Mouse (Mus musculus): ENCODE measurements around the gene Tubal3. TPM values are rescaled to one million over a fixed set of nuclear protein-coding genes. Genes with fewer than 3 reads are reported as not detected.

Gene Tubal3
- polyA plus RNA-seq (2012; ENCODE audit: insufficient read depth, insufficient read length, low replicate concordance, missing spikeins) = not detected in 2 replicates

DNA sequence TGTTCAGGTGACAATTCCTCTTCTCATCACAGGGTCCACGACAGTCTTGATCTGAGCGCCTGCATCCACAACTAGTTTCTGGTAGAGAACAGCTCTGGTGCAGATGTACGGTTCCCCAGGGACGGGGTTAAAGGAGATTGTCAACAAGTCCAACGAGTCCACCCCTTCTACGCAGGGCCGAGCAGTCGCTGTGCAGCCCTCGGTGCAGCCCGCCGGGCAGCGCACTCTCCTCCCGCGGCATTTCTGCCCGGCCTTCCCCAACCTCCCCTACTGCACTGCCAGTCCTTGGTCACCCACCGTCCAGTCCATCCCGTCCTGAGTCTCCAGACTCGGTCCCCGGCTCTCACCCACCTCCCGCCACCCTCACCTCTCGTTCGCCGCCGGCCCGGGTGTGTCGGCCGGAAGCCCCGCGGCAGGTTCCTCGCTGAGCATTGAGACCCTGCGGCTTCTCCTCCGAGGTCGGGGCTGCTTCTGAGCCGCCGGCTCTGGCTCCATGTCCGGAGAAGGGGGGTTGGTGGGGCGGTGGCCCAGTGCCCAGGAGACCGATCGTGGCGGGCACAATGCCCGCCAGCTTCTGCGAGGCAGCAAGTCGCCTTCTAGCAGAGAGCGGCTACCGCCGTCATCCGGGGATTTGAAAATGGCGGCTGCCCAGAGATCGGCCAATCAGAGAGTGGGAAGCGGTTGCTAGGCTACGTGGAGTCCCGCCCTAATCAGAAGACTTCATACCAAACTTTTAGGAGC, at the start of gene Tubal3, which contains the start of gene Net1:
Tubal3 (plus strand) TSS at position 704 of the 741 bp plus-strand sequence.
Net1 (minus strand) TSS at position 650 of the 741 bp plus-strand sequence.
- Histone ChIP-seq H3K4me1 (ENCODE audit: control insufficient read depth, insufficient read depth, low read length) (no peaks in the 10 kb centered on the region), H3K27ac (ENCODE audit: insufficient read depth, low read depth, low read length) (no peak within 1 kb of the TSS), H3K4me3 (ENCODE audit: insufficient read depth, low read depth, low read length) (peak within 1 kb of the TSS; percentile 58)
- WGBS = under 1% methylated on average over 52 of the region's 52 CpGs
- TF ChIP-seq CTCF (IDR thresholded peaks at IDR 0.05; ENCODE audit: insufficient read depth, low read depth, low read length) (no peak), POLR2A (IDR thresholded peaks at IDR 0.05; ENCODE audit: insufficient read depth, low read depth, low read length) (no peak)

DNA sequence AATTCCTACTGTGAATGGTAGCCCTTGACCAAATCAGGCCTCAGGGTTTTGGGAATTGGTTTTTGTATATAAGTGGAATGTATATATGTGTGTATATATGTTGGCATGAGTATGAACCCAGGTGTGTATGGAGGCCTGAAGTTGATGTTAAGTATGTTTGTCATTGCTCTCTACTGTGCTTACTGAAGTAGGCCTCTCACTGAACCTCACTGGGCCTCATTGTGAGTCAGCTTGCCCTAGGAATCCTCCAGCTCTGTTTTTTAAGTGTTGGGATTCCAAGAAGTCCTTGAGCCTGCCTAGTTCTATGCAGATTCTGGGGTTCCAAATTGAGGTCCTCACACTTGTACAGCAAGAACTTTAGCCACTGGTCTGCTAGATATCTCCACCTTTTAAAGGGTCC, 48.2 kb upstream of the Tubal3 start:
- Histone ChIP-seq H3K4me1 (ENCODE audit: control insufficient read depth, insufficient read depth, low read length) (no peaks in the 10 kb centered on the region; the same call in 1 of the 2 replicates), H3K27ac (ENCODE audit: insufficient read depth, low read depth, low read length) (no peak overlapping the region), H3K4me3 (ENCODE audit: insufficient read depth, low read depth, low read length) (no peak overlapping the region)
- TF ChIP-seq POLR2A (IDR thresholded peaks at IDR 0.05; ENCODE audit: insufficient read depth, low read depth, low read length) (no peak), CTCF (IDR thresholded peaks at IDR 0.05; ENCODE audit: insufficient read depth, low read depth, low read length) (no peak)

DNA sequence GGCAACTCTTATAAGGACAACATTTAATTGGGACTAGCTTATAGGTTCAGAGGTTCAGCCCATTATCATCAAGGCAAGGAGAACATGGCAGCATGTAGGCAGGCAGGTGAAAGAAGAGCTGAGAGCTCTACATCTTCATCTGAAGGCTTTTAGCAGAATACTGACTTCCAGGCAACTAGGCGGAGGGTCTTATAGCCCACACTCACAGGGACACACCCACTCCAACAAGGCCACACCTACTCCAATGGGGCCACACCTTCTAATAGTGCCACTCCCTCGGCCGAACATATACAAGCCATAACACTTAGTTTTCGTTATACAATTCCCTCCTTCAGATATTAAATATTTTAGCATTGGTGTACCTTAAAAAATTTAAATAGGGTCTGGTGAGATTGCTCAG, 45.2 kb upstream of the Tubal3 start:
- no peaks in the 10 kb centered on the region for H3K4me1 ChIP-seq (ENCODE audit: control insufficient read depth, insufficient read depth, low read length)
- no peak overlapping the region for H3K4me3 ChIP-seq (ENCODE audit: insufficient read depth, low read depth, low read length)
- WGBS = 97% methylated on average over 4 of the region's 4 CpGs
- TF ChIP-seq POLR2A (IDR thresholded peaks at IDR 0.05; ENCODE audit: insufficient read depth, low read depth, low read length) (no peak), CTCF (IDR thresholded peaks at IDR 0.05; ENCODE audit: insufficient read depth, low read depth, low read length) (no peak)
- no peak overlapping the region for H3K27ac ChIP-seq (ENCODE audit: insufficient read depth, low read depth, low read length)

DNA sequence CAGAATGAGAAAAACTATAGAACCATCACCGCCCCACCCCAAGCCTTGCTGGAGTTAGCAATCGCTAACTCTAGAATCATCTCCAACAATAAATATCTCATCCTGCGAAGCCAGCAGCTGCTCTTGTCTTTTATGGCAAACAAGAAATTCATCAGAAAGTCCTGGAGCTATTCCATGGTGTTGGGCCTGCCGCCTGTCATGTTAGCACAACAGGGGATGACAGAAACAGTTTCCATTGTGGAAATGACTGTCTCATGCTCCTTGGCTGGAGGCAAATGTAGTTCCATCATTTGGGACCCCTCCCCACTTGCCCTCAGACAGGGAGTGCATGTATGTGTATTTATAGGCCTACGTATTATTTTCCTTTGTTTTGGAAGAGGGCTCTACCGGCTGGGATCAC, 41.6 kb upstream of the Tubal3 start:
- Histone ChIP-seq H3K4me1 (ENCODE audit: control insufficient read depth, insufficient read depth, low read length) (no peaks in the 10 kb centered on the region), H3K4me3 (ENCODE audit: insufficient read depth, low read depth, low read length) (no peak overlapping the region), H3K27ac (ENCODE audit: insufficient read depth, low read depth, low read length) (no peak overlapping the region)
- 73% methylated on average over 6 of the region's 6 CpGs for WGBS
- TF ChIP-seq CTCF (IDR thresholded peaks at IDR 0.05; ENCODE audit: insufficient read depth, low read depth, low read length) (no peak), POLR2A (IDR thresholded peaks at IDR 0.05; ENCODE audit: insufficient read depth, low read depth, low read length) (no peak)

DNA sequence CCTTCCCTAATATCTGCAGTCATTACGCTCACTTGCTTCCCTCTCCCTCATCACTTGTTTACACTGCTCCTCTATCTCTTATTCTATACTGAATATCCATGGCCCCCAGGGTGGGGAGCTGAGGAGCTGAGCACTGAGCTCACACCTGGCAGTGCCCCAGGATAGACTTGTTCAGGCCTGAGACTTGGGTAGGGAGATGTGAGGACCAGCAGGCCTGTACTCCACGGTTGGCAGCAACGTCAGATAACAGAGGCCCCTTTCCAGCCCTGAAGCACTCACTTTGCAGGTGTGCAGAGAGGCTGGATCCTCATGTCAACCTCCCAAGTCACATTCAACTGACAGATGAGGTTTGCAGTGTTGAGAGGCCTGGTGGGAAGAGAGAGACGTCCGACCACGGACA, 40.9 kb upstream of the Tubal3 start:
- WGBS = 84% methylated on average over 6 of the region's 6 CpGs
- TF ChIP-seq POLR2A (IDR thresholded peaks at IDR 0.05; ENCODE audit: insufficient read depth, low read depth, low read length) (no peak), CTCF (IDR thresholded peaks at IDR 0.05; ENCODE audit: insufficient read depth, low read depth, low read length) (no peak)
- Histone ChIP-seq H3K4me1 (ENCODE audit: control insufficient read depth, insufficient read depth, low read length) (no peaks in the 10 kb centered on the region), H3K27ac (ENCODE audit: insufficient read depth, low read depth, low read length) (no peak overlapping the region), H3K4me3 (ENCODE audit: insufficient read depth, low read depth, low read length) (no peak overlapping the region)

DNA sequence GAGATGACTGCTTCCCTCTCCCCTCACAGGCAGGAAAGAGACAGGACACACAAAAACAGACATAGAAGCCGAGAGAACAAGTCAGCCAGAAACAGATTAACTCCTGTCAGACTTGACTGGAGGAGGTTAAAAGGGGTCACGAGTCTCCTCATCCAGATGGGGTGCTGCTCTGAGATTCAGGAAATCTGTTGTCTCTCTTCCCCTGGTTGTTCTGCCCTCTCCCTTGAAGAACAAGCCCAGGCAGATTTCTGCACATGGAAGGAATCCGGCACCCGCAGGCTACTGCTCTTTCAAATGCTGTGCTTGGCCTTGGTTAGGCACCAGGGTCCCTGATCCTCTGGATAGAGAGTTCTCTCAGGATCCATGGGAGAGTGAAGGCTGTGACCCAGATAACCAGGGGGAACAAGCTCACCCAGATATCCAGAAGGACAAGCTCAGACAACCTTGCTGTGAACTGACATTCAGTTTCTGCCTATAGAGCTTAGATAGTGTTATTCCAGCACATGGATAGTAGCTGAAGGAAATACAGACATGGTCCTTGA, 40.3 kb upstream of the Tubal3 start:
- H3K27ac ChIP-seq (ENCODE audit: insufficient read depth, low read depth, low read length) = no peak overlapping the region
- H3K4me1 ChIP-seq (ENCODE audit: control insufficient read depth, insufficient read depth, low read length) = no peaks in the 10 kb centered on the region
- H3K4me3 ChIP-seq (ENCODE audit: insufficient read depth, low read depth, low read length) = no peak overlapping the region
- TF ChIP-seq POLR2A (IDR thresholded peaks at IDR 0.05; ENCODE audit: insufficient read depth, low read depth, low read length) = no peak
- no peak for TF ChIP-seq CTCF (IDR thresholded peaks at IDR 0.05; ENCODE audit: insufficient read depth, low read depth, low read length)
- 75% methylated on average over 4 of the region's 4 CpGs for WGBS

DNA sequence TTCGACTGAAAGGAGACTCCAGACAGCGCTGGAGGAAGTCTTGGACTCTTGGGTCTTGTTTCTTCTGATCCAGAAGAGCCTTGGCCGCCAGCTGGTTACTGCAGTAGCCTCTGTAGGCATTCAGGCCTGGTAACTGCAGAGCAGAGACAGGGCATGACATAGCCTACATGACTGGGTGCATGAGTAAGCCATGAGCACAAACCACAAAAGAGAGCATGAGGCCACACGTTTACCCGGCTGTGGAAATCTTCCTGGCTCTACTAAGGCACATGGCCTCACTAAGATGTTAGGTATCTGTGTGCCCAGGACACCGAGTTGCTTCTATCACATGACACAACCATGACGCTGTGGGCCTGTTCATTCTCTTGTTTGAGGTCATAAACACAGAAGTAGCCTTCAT, 31.4 kb upstream of the Tubal3 start:
- Histone ChIP-seq H3K27ac (ENCODE audit: insufficient read depth, low read depth, low read length) (no peak overlapping the region), H3K4me1 (ENCODE audit: control insufficient read depth, insufficient read depth, low read length) (no peaks in the 10 kb centered on the region), H3K4me3 (ENCODE audit: insufficient read depth, low read depth, low read length) (no peak overlapping the region)
- TF ChIP-seq POLR2A (IDR thresholded peaks at IDR 0.05; ENCODE audit: insufficient read depth, low read depth, low read length) = no peak
- no peak for TF ChIP-seq CTCF (IDR thresholded peaks at IDR 0.05; ENCODE audit: insufficient read depth, low read depth, low read length)
- WGBS = 97% methylated on average over 7 of the region's 7 CpGs

DNA sequence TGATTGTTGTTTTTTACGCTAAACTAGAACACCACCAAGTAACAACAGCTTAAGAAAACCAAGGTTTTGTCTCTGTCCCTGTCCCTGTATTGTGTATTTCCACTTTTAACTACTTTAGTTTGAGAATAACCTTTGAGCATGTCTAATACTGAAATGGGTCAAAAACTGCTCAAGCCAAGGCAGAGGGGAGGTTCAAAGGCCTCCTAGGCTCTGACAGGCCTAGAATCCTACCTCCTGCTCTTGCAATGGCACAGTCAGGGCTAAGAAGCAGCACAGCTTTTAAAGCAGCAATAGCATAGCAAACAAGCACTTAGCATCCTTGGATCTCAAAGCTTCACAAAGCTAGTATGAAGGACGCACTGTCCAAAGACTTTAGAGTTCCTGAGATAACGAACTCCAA, 29.0 kb upstream of the Tubal3 start:
- WGBS = 91% methylated on average over 3 of the region's 3 CpGs
- no peak overlapping the region for H3K27ac ChIP-seq (ENCODE audit: insufficient read depth, low read depth, low read length)
- no peak overlapping the region for H3K4me3 ChIP-seq (ENCODE audit: insufficient read depth, low read depth, low read length)
- TF ChIP-seq CTCF (IDR thresholded peaks at IDR 0.05; ENCODE audit: insufficient read depth, low read depth, low read length) (no peak), POLR2A (IDR thresholded peaks at IDR 0.05; ENCODE audit: insufficient read depth, low read depth, low read length) (no peak)
- H3K4me1 ChIP-seq (ENCODE audit: control insufficient read depth, insufficient read depth, low read length) = no peaks in the 10 kb centered on the region

DNA sequence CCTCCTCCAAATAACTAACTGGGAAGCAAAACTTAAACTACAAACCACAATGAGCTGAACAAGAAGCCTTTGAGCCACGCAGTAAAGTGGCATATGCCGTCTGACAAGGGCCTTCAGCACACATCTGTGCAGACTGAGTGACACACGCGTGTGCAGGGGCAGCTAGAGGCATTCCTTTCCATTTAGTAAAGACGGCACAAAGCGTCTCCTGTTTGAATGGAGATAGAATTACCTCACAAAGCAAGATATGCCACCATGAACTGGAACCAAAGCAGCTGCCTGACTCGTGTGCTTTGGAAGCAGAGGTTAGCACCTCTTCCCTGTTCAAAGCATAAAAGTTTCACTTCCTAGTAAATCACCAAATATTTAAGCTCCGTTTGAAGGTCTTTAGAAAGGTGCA, 28.0 kb upstream of the Tubal3 start:
- Histone ChIP-seq H3K4me3 (ENCODE audit: insufficient read depth, low read depth, low read length) (no peak overlapping the region), H3K27ac (ENCODE audit: insufficient read depth, low read depth, low read length) (no peak overlapping the region), H3K4me1 (ENCODE audit: control insufficient read depth, insufficient read depth, low read length) (no peaks in the 10 kb centered on the region)
- WGBS = 69% methylated on average over 8 of the region's 8 CpGs
- TF ChIP-seq CTCF (IDR thresholded peaks at IDR 0.05; ENCODE audit: insufficient read depth, low read depth, low read length) (no peak), POLR2A (IDR thresholded peaks at IDR 0.05; ENCODE audit: insufficient read depth, low read depth, low read length) (no peak)
